Mouse (Mus musculus) 416B (cell line): ENCODE data around the gene Plppr5.

ENCODE experiments used
- DNase-seq: peaks from one replicate; pipeline ENCODE4 v3.0.0; 2011; ENCODE audit warnings: low read depth

Plppr5 gene

DNA sequence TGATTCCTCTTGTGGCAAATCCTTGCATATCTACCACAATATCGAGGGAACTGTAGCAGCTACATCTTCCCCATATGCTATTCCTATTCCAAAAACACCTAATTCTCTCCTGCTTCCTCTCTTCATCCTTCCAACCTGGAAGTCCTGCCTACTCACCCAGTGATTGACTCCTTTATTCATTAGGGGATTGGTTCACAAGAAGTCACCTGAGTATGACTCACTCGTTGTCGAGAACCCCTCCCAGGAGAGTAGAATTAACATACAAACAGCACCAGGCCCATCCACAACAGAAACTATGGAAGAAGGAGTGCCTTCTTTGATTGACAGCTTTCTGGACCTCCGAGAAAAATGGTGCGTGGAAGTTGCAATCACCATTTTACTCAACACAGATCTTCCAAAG, 121.7 kb downstream of the Plppr5 start:
- no peak for DNase-seq

DNA sequence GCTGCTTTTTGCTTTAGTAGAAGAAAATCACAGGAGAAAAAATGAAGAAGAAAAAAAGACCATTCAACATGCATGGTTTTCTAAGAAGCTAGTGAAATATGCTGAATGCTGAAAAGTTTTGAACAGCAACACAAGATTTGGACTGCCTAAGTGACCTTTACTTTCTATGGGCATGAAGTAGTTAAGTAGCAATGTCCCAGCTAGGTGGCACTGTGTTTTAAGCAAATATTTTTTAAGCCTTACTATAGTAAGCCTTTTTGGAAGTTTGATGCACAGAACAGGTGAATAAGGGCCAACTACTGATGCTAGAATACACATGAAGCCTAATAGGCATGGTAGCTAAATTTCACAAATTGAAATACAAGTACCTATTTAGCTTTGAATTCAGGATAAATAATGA, 134.2 kb downstream of the Plppr5 start:
- DNase-seq: no peak

DNA sequence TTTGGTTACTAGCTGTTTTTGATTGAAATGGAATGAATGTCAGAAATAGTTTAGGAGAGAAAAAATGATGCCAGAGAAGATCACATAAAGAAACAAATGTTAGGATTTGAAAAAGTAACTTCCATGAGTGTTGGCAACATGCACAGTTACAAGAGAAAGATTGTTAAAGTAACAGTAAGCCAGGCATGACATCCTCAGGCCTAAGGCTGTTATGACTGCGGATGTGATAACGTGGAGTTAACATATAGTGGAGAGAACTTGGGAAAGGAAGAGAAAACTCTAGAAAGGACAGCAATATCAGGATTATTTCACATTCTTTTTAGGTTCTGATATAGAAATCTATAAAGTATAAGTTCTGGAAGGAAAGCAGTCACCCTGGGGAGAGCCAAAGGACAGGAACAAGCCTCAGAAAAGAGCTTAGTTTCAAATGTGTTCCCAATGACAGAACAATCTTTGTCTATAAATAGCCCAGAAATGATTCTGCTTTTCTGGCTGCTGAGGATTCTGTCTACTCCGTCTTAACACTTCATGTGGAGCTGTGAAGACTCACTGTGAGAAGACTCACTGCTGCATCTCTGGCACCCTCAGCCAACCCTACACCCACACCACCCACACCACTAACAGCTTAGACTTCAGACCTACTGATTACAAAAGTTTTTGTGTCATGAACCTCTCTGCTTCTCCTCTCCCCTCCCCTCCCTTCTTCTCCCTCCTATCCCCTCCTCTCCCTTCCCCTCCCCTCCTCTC, 142.1 kb downstream of the Plppr5 start:
- no peak for DNase-seq

DNA sequence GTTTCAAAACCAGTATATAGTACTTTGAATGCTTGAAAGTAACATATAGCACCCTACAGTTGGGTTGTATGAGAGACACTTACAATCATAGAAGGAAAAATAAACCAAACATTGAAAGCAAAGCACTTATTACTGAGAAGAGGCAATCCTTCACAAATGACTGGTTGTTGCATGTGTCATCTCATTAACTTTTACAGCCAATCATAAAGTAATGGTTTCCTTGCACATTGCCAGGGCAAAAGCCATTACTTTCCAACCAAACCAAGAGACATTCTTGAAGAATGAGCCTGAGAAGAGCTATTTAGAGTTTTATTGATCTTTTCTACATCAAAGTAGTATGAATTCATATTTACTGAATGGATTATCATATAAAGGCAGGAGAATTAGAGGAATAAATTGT, 148.8 kb downstream of the Plppr5 start:
- no peak for DNase-seq

DNA sequence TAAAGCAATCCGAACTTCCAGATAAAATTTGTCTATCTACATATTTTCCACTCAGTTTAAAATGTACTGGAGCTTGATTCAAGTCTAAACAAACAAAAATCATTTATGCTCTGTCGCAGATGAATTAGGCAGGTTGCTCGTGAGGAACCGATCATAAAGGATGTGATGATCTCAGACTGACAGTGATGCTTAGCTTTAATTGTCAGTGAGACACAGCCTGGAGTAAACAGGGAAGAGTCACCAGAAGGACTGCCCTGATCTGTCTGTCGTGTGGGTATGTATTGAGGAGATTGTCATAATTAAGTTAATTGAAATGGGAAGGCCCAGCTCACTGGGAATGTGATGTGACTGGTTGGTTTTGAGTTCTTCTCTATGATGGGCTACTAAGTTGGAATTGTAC, 149.9 kb downstream of the Plppr5 start:
- no peak for DNase-seq

DNA sequence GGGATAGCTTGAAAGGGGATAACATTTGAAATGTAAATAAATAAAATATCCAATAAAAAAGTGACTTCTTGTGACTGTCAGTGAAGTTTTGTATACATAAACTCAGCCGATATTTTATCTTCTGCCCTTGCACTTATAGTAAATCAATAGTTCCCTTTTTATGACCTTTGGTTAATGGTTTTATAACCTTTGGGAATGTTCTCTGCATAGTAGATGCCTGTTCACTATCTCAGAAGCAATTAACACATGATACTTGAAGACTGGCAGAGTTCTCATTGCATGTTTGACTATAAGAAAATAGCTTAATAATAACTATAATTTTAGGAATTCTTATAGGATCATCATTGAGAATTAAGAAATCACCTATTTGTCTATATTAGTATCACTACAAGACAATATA, 150.9 kb downstream of the Plppr5 start:
- no peak for DNase-seq

DNA sequence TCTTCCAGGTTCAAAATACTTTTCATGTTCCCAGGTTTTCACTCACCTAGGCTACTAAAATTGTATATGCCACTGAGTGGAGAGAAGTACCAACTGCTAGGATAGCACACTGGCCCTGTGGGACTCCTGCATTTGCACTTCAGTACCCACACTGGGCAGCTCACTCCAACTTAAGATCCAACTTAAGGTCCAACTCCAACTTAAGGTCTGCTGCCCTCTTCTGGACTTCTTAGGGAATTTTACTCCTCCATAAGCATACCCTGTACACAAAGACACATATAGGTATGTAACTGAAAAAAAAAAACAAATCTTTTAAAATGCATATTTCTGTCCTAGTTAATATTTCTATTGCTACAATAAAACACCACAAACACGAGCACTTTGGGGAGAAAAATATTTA, 153.5 kb downstream of the Plppr5 start:
- DNase-seq: peak; percentile 43

DNA sequence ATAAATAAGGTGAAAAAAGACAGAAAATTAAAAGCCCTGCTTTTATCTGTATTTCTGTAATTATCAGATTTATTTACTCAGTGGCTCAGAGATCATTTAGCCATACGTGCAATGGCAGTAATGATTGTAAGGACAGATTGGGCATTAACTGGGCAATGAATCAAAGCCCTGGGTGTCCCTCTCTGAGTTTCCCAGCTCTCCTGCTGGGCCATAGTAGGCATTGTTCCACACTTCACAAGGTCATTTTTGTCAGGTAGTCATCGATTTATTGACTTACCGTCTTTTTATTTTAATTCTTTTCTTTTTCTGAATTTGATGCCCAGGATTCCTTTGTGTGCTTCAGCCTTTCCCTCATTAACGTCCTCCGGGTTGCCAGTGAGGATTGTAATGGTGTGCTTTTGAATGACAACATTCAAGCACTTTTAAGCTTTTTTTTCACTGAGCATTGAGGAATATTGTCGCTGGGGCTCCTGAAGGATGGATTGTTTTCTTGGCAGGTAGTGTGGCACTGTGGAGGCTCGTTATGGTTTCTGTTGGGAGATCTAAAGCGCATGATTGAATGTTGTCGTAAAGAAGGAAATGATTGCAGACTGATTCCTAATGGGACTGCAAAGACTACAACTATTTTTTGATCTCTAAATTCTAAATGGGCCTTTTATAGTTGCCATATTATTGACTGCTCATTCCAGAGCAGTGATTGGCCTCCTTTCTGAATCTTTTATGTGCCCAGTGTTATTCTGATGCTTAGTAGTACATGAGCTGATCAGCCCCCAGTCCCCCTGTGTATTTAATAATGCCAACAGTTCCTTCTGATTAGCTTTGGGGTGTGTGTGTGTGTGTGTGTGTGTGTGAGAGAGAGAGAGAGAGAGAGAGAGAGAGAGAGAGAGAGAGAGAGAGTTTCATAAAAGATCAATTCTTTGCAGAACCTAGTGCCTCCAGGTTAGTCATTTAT, 154.8 kb downstream of the Plppr5 start:
- DNase-seq: no peak

DNA sequence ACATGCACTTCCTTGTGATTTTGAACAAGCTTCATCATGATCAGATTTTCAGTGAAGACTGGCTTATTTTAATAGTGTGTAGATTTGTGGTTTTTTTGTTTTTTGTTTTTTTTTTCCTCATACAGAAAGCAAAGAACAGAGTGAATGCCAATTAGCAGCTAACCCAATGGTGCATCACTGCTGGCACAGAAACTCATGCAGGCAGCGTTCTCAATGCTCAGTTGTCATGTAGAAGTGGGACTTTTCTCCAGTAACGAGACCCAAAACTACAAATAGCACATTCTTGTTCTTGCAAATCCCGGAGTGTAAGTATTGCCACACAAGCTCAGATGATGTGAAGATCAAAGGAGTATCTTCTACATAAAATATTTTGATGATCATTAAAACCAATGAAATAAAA, 156.9 kb downstream of the Plppr5 start:
- no peak for DNase-seq

DNA sequence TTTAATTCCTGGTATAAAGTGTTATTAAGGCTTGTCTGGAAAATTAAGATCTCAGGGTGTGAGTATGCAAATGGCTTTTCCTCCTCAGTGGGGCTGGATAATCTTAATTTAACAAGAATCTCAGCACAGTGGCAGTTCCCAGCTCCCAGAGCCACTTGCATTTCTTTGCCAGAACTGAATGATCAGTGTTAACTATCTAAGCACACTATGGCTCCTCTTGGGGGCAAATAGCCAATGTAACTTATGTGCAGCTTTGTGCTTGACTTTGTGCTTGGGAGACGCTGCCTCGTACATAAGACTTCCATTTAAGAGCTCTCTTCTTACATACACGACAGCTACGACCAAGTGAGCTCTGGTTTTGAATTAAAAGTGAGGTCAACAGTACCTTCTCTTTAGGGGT, 158.0 kb downstream of the Plppr5 start:
- DNase-seq: no peak
